Comparison of ENCODE assay signal across 9 mouse cellular contexts in the genomic region with DNA sequence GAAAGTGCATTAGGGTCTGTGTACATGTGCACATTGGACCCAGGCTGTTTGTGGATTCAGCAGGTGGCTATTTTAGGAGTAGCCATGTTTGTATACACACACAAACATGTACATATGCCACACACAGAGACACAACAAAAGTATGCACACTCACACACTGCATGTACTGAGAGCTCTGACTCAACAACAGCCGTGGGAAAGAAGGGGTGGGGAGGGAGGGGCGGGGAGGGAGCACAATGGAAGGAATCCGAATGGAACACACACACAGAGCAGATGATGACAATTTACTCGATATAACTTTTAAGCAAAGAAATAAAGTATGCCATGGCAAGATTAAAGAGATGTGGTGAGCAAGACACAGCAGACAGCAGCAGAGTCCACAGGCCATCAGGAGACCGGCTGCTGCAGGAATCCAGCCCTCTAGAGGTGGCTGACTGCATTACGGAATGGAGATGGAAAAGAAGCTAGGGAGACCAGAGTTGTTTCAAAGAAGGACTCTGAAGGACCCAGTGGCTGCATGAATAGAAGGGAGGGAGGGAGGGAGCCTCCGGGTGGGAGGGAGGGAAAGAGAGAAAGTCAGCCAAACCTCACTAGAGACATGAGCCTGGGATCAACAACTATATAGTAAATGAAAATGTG.
DNase-seq lines count a peak whose midpoint lies in the region; ATAC-seq and TF ChIP-seq lines count a peak whose summit lies in the region.
"Had no signal": no experiment of that assay in that cellular context is flagged by ENCODE, and none has a peak within 500 bp of the region (broad histone marks: within the 10 kb centered on the region; RNA-seq: fewer than 3 reads in every experiment).

No protein-coding gene starts in this region.

- TF ChIP-seq CTCF in embryonic fibroblast, embryonic 13.5 days (IDR thresholded peaks at IDR 0.05; ENCODE audit: borderline replicate concordance, insufficient read depth, low read length) = peak; percentile 42; the same call in 1 of the 2 replicates

- H3K36me3 ChIP-seq in kidney, embryonic 14.5 days (ENCODE audit: control insufficient read depth, insufficient read depth, low read length) = no peaks in the 10 kb centered on the region
- no peaks in the 10 kb centered on the region for H3K36me3 ChIP-seq in midbrain, embryonic 13.5 days
- H3K36me3 ChIP-seq: embryonic facial prominence, embryonic 13.5 days had no signal

- TF ChIP-seq POLR2A in embryonic fibroblast, embryonic 13.5 days (IDR thresholded peaks at IDR 0.05; ENCODE audit: low read depth, low read length) = no peak

- no peaks in the 10 kb centered on the region for H3K9me3 ChIP-seq in kidney, embryonic 14.5 days (ENCODE audit: control insufficient read depth, low read length)
- H3K9me3 ChIP-seq in midbrain, embryonic 13.5 days = no peaks in the 10 kb centered on the region
- H3K9me3 ChIP-seq: embryonic facial prominence, embryonic 13.5 days had no signal

- H3K4me2 ChIP-seq in kidney, embryonic 14.5 days (replicated peaks; ENCODE audit: low read depth, low read length) = no peak overlapping the region
- no peak overlapping the region for H3K4me2 ChIP-seq in midbrain, embryonic 13.5 days (replicated peaks)
- H3K4me2 ChIP-seq: embryonic facial prominence, embryonic 13.5 days had no signal

- H3K4me1 ChIP-seq in embryonic fibroblast, embryonic 13.5 days (ENCODE audit: control insufficient read depth, insufficient read depth, low read length) = 0 out of 2 replicates have a peak, but pooled peaks cover 2% of the 10 kb centered on the region
- H3K4me1 ChIP-seq in kidney, embryonic 14.5 days (ENCODE audit: control insufficient read depth, insufficient read depth, low read length) = no peaks in the 10 kb centered on the region
- no peaks in the 10 kb centered on the region; the same call in 1 of the 2 replicates for H3K4me1 ChIP-seq in midbrain, embryonic 13.5 days (replicated peaks)

- peak; percentile 64; the same call in 1 of the 2 replicates for ATAC-seq in kidney, embryonic 14.5 days (ENCODE audit: low FRiP score, low TSS enrichment)
- peak; percentile 70 for ATAC-seq in midbrain, embryonic 13.5 days

- WGBS in kidney, embryonic 14.5 days = 37% methylated on average over 7 of the region's 7 CpGs
- 27% methylated on average over 7 of the region's 7 CpGs for WGBS in midbrain, embryonic 13.5 days

- H3K4me3 ChIP-seq in embryonic fibroblast, embryonic 13.5 days (ENCODE audit: insufficient read depth, low read length) = no peak overlapping the region
- H3K4me3 ChIP-seq in kidney, embryonic 14.5 days (ENCODE audit: low read length) = no peak overlapping the region
- no peak overlapping the region for H3K4me3 ChIP-seq in midbrain, embryonic 13.5 days (replicated peaks)
- H3K4me3 ChIP-seq: embryonic facial prominence, embryonic 13.5 days had no signal

- no peaks in the 10 kb centered on the region for H3K27me3 ChIP-seq in kidney, embryonic 14.5 days (ENCODE audit: control insufficient read depth, insufficient read depth, low read length)
- H3K27me3 ChIP-seq in midbrain, embryonic 13.5 days = no peaks in the 10 kb centered on the region
- H3K27me3 ChIP-seq: embryonic facial prominence, embryonic 13.5 days had no signal

- no peak overlapping the region for H3K9ac ChIP-seq in kidney, embryonic 14.5 days (ENCODE audit: low read depth, low read length)
- H3K9ac ChIP-seq in midbrain, embryonic 13.5 days (replicated peaks) = no peak overlapping the region
- H3K9ac ChIP-seq: embryonic facial prominence, embryonic 13.5 days had no signal

- no peak overlapping the region for H3K27ac ChIP-seq in embryonic fibroblast, embryonic 13.5 days (ENCODE audit: insufficient read depth, low read length)
- no peak overlapping the region for H3K27ac ChIP-seq in kidney, embryonic 14.5 days (ENCODE audit: low read depth, low read length)
- H3K27ac ChIP-seq in midbrain, embryonic 13.5 days = no peak overlapping the region
- H3K27ac ChIP-seq: embryonic facial prominence, embryonic 13.5 days had no signal

- peak; percentile 47 to 59 for DNase-seq in layer of hippocampus, postnatal 10 days (ENCODE audit: low spot score in 2 of 2)
- no peak for DNase-seq in layer of hippocampus, postnatal 36 days
- peak; percentile 62 for DNase-seq in adipocyte (ENCODE audit: low spot score)
- no peak for DNase-seq in B cell, adult 2 months
- DNase-seq in spleen, postnatal 4 days (ENCODE audit: low spot score in 2 of 2) = no peak

Comparison
In these comparisons a context has a peak if more than half of its experiments do, and no peak if none do; other contexts are left out.
1. DNase-seq: peak in layer of hippocampus, postnatal 10 days (2 of 2) and adipocyte (single experiment); none in layer of hippocampus, postnatal 36 days (0 of 2), B cell, adult 2 months (0 of 2) and spleen, postnatal 4 days (0 of 2).